Mouse (Mus musculus) brain, adult 2 months (tissue): Measurements from ENCODE around the gene Hacd3.
"Not testable (repeated sequence)": the region's sequence is repeated elsewhere in the genome, so short reads cannot be mapped to it uniquely, and the experiment has no call there.

Experiments
- DNase-seq: peaks from one replicate; pipeline ENCODE4 v3.0.0; 2011; ENCODE audit warnings: low read depth, low spot score

The Hacd3 gene

GRCm38 (mm10) chr9:65020991-65021886, at the start of gene Hacd3:
TSS of gene Hacd3 (minus strand) at chr9:65021693.
- DNase-seq = peak; percentile 97

DNA sequence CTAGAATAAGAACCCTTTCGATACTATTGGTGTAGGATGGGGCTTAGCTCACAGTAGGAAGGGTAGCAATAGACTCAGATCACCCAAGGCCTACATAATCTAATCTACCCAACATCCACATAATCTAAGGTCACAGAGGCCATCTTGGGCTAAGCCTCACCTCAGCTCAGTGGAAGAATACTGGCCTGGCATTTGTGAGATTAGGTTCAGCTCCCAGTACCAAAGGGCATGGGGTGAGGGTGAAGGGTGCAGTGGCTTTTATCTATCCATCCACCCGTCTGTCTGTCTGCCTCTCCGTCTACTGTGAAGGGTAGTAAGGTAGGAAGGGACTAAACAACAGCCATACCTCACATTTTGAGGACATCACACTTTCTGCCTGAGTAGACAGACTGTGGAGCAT, 49.1 kb upstream of the Hacd3 start:
- DNase-seq = no peak

DNA sequence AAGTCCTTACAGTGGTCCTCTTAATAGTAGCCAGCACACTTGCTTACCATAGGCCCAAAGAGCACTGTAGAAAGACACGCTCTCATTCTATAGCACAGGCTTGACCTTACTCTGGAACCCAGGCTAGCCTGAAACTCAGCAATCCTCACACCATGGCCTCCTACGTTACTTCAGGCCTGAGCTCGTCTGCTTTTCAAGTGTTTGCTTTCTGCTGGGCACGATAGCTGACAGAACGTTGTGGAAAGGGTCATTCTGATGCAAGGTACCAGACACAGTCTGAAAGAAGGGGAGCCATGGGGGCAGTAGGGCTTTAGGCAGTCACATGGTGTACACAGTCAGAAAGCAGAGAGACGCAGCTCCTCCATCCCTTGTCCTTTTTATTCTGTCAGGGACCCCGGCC, 42.8 kb upstream of the Hacd3 start:
- DNase-seq = no peak

DNA sequence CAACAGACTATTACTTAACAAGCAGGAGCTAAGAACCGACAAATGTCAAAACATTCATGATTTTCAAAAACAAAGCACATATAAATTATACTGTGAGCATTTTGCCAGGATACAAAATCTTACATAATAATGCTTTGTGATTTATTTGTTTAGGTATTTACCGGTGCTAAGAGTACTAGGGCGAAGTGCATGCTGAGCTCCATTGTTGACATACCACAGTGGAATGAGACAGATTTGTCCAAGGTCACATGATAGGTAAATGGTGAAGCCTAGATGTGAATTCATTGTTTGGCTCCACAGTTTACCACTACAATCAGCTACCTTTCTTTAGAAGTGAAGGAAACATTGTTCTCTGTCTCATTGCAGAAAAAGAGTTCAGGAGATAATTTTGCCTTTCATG, 29.5 kb upstream of the Hacd3 start:
- no peak for DNase-seq

- DNase-seq = no peak
These were observed 27.9 kb upstream of the Hacd3 start for GRCm38 (mm10) chr9:65049422-65049821.

DNA sequence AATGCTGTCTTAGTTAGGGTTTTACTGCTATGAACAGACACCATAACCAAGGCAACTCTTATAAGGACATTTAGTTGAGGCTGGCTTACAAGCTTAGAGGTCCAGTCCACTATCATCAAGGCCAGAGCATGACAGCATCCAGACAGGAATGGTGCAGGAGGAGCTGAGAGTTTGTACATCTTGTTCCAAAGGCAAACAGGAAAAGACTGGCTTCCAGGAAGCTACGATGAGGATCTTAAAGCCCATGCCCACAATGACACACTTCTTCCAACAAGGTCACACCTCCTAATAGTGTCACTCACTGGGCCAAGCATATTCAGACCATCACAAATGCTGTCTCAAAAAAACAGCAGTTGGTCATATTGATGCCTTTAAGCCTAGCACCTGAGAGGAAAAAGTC, 25.5 kb upstream of the Hacd3 start:
- DNase-seq = no peak

GRCm38 (mm10) chr9:65041430-65041829, 19.9 kb upstream of the Hacd3 start:
- no peak for DNase-seq

- DNase-seq = peak; percentile 59
These were observed 15.4 kb upstream of the Hacd3 start for GRCm38 (mm10) chr9:65036861-65037260.

DNA sequence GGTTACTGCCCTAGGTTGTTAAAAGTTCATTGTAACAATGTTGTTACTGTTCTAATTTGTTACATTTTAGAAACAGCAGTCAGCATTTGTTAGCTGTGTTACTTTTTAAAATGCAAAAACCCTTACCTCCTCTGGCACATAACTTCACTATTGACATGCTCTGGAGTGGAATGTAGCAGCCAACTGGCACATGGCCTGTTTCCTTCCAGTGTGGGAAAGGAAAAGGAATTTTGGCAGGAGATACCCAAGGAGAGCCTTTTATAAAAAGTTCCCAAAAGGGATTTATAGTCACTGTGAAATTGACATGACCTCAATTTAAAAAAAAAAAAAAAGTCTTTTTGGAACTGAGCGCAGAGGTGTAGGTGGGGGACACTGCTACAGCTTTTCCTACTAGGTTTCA, 15.0 kb upstream of the Hacd3 start:
- peak; percentile 71 for DNase-seq

DNA sequence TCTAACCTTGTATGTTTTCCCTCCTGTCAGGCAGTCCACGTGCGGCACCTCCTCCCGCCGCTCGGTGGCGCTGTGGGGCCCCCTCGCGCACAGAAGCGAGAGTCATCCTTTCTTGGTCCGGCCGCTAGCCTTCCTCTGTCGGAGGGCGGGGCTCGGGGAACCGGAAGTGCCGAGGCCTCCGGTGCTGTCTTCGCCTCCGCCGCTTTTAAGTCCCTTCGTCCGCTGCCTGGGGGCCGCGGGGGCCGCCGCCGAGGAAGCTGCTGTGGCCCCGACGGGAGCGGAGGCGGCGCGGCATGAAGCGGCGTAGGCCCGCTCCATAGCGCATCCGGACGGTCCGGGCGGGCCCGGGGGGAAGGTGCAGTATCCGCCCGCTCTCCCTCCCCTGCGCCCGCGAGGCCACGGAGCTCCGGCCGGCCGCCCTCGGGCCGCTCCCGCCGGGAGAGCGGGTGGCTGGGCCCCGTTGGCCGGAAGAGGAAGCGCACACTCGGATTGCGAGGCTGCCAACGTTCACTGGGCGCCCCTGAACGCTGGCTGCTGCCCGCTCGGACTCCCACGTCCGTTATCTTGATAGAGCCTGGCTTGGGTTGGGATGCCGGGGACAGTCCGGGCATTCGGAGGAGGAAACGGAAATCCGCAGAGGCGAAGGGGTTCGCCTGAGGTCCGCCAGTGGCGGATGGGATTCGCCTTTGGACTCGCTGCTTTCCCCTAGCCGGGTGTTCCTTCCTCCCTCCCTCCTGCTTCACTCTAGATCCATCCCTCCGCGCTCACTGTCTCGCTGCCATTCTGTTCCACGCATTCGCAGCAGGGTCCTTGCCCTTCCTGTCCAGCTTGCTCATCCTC, 11.0 kb upstream of the Hacd3 start, which contains the start of gene Dpp8:
Dpp8 (plus strand) TSS at position 146 of the 840 bp plus-strand sequence.
- peak; percentile 97 for DNase-seq

DNA sequence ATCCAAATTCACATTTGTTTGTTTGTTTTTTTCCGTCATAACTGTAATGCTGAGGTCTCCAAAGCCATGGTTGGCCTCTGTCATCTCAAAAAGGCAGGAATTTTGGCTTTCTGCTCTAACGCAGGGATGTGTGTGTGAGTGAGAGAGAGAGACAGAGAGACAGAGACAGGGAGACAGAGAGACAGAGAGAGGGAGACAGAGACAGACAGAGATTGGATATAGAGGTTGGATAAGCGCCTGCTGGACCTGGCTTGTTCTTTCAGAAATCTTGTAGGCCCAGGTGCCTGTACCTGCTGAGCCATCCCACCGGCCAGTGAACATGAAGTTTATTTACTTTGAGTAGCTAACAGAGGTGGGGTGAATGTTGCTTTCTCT, 10.4 kb upstream of the Hacd3 start:
- DNase-seq = no peak

- DNase-seq = not testable (repeated sequence)
These were observed 9.9 kb upstream of the Hacd3 start for GRCm38 (mm10) chr9:65031355-65031754.

- DNase-seq = no peak
These were observed 6.8 kb upstream of the Hacd3 start for GRCm38 (mm10) chr9:65028313-65028712.

- DNase-seq = no peak
These were observed 5.7 kb upstream of the Hacd3 start for GRCm38 (mm10) chr9:65027241-65027640.

DNA sequence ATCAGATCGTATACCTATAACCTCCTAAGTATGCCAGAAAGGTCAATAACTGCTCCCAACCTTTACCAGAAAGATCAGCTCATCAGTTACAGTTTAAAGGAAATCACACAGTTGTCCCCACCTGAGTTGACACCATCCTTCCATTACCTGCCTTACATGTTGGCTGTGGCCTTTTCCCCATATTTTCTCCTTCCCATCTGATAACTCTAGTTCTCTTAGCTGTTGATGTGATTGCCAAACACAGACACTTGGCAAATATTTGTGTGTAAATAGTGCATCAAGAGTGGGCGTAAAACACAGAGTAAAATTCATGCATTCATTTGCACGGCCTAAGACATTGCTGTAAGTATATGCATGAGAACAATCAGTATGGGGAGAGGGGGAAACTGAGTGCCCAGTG, 2.0 kb upstream of the Hacd3 start:
- DNase-seq = no peak

- DNase-seq = no peak
These were observed 1.2 kb upstream of the Hacd3 start for GRCm38 (mm10) chr9:65022580-65023135.

GRCm38 (mm10) chr9:65021887-65022579, 540 bp upstream of the Hacd3 start:
- no peak for DNase-seq

GRCm38 (mm10) chr9:65020128-65020527, 1.4 kb downstream of the Hacd3 start:
- DNase-seq = no peak

GRCm38 (mm10) chr9:65019146-65019545, 2.3 kb downstream of the Hacd3 start:
- no peak for DNase-seq

DNA sequence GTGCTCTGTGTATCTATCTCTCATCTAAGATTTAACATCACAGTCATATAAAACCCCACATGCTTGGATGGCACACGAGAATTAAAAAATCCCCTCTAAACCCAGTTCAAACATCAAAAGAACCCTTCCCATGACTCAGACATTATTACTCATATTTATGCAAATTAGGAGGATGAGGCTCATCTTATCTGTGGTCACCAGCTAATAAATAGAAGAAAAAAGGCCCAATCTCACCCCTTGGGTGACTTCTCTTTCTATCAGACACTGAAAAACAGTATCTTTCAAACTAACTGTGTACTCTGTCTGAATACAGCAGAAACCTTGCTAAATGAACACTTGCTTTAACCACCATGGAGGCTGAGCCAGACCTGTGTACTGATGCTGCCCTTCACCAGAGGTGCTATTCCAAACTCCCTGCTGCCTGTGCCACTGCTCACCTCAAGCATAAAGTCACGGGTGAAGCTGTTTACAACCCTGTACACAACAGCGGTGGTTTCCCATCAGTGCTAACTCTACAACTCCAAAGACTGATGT, 2.8 kb downstream of the Hacd3 start:
- no peak for DNase-seq

DNA sequence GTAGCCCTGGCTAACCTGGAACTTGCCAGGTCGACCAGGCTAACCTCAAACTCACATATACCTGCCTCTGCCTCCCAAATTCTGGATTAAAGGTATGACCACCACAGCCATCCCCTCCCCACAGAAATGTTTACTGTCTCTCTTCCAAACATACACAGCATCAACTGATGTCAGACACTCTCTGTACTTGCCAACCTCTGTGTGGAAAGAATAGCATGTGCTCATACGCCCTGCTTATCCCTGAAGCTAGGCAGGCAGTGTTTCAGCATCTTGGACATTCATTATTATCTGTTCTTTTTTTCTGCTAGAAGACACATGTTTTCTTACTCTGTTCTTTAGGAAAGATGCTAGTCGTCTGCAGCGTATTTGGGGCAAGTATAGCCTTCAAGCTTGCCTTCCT, 3.6 kb downstream of the Hacd3 start:
- DNase-seq = no peak
